Mouse (Mus musculus) regulatory T cell (primary cell): ENCODE measurements at regions not wholly inside any gene's neighbourhood (a gene's known extent, or its start where the extent isn't known, plus 50 kb on each side); places are given as distances from the start of the nearest gene placed in this dataset.
"Not testable (repeated sequence)": the region's sequence is repeated elsewhere in the genome, so short reads cannot be mapped to it uniquely, and the experiment has no call there.

Experiments used
- in situ Hi-C: fragments of 300-600 bp; cut with MboI, MseI; formaldehyde crosslinking; loops from one replicate; pipeline ENCODE4 v1.15.1; 2025; ENCODE audit warnings: high pct_unique_total_duplicates

DNA sequence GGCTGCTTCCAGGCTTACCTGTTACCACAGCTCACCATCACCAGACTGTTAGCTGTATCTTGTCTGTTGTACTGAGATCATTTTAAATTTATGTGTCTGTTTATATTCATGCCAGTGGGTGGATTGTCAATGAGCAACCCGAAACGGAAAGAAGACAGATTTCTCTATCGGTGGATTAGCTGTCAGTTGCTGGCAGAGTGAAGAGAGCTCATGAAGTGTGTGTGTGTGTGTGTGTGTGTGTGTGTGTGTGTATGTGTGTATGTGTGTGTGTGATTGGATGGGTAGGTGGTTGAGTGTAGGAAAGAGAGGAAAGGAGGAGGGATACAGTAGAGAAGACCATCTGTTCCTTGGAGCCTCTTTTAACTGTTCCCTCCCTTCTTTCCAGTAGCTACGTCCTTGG lies 223.3 kb upstream of the Gm10131 start:
- in situ Hi-C loops, result no loop called here

DNA sequence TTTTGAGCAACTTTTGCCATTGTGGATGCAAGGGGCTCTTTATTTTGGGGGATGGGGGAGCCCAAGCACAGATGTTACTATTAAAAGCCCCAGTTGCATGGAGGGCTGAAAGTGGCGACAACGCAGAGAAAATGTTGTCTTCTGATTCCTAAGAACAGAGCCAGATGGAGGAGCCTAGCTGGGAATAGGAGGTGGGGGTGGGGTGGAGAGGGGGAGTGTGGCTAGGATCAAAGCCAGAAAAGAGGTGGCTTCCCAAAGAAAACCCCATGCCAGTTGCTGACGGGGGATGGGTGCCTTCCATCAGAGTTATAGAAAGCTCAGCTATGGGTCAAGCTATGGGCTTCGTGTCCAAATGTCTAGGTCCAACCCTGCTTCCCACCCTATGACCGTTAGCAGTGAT lies 220.1 kb upstream of the Gm10131 start:
- in situ Hi-C loops, result no loop called here

GRCm38 (mm10) chr8:34326614-34326965 lies 215.1 kb upstream of the Gm10131 start:
- in situ Hi-C loops, result no loop called here

- in situ Hi-C loops, result no loop called here
Measured at GRCm38 (mm10) chr8:34325841-34326613, 214.5 kb upstream of the Gm10131 start.

GRCm38 (mm10) chr8:34320158-34320587 lies 208.6 kb upstream of the Gm10131 start:
- in situ Hi-C loops, result no loop called here

DNA sequence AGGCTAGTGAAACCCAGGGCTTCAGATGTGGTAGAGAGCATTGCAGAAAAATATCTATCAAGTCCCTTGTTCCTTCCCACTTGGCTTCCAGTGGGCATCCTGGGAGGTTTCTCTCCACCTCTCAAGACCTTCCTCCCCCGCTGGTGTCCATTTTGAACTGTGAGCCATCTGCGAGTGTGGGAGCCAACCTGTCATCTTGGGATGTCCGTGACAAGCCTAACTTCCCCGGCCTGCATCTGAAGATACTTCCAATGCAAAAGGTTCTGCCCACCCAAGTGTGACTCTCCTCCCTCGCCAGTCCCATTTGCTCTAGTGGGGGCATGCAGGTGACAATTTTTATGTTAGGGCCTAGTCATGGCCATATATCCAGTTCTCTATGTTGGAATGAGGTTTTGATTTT lies 208.2 kb upstream of the Gm10131 start:
- in situ Hi-C loops, result no loop called here

- in situ Hi-C loops, result no loop called here
Measured at GRCm38 (mm10) chr8:34315233-34315632, 203.7 kb upstream of the Gm10131 start.

GRCm38 (mm10) chr8:34305542-34306485 lies 194.3 kb upstream of the Gm10131 start:
- in situ Hi-C loops, result no loop called here

GRCm38 (mm10) chr8:34303815-34304214 lies 192.3 kb upstream of the Gm10131 start:
- in situ Hi-C loops, result no loop called here

- in situ Hi-C loops, result no loop called here
Measured at GRCm38 (mm10) chr8:34300331-34300903, 188.9 kb upstream of the Gm10131 start.

DNA sequence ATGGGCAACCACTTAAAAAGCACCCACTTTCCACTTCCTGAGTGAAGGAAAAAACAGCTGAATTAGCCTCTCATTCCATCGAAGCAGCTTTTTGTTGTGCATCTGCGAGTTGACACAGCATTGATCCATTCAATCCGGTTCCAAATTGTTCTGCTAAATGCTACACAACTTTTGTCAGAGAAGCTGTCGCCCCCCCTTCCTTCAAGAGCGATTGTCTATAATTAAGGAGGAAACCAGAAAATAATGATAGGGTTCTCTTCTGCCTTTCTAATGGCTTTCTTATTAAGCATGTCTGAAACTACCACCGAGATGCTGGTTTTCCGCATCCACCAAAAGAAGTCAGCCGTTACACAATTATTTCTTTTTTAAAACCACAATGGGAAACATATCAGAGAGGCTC lies 183.2 kb upstream of the Gm10131 start:
- in situ Hi-C loops, result no loop called here

GRCm38 (mm10) chr8:34290670-34291069 lies 179.1 kb upstream of the Gm10131 start:
- in situ Hi-C loops, result no loop called here

GRCm38 (mm10) chr8:34287801-34288200 lies 176.3 kb upstream of the Gm10131 start:
- in situ Hi-C loops, result no loop called here

DNA sequence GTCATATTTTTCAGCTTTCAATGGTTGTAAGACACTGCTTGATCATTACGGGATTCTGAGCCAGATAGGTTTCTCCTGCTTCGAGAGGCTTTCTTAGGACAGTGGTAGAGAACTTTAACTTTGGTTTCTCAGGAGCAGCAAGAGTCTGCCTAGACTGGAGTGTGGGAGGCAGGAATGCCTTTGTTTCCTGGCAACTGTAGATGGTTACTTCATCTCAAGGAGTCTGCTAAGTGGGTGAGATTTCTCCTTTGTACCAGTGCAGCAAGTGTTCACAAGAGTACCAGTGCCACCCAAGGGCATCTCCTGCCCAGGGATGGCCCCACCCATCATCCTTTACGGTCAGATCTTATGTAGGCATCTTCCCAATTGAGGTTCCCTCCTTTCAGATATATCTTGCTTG lies 173.0 kb upstream of the Gm10131 start:
- in situ Hi-C loops, result loop anchor here (5.0 kb wide), 1 partner anchor 78 kb away; no protein-coding TSS in a partner anchor

GRCm38 (mm10) chr8:34280433-34280832 lies 168.9 kb upstream of the Gm10131 start:
- in situ Hi-C loops, result loop anchor here (5.0 kb wide), 1 partner anchor 82 kb away; no protein-coding TSS in a partner anchor

DNA sequence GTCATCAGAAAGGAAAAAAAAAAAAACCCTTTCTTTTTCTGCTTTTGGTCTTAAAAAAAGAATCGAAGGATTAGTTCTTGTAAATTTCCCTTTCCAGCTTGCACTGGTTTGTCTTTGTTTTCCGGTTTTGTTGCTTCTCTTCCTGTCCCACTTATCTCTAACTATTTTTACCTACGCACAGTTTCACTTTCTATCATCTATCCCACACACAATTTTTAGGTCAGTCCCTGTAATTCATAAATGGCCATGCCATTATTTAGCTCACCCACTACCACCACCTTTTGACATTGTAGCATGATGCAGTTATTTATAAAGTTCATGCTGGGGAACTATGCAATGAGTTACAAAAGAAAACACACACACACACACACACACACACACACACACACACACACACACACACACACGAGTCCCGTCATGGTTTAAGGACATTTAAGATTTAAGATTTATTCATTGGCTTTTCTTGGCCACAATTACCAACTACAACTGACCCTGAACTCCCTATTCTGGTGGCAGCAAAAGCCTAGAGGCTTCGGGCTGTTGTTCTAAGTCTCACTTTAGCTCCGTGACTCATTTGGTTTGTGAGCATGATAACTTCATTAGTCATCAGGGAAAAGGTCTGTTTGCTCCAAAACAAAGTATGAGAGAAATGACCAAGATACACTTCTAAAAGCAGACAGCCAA lies 164.6 kb upstream of the Gm10131 start:
- in situ Hi-C loops, result no loop called here

DNA sequence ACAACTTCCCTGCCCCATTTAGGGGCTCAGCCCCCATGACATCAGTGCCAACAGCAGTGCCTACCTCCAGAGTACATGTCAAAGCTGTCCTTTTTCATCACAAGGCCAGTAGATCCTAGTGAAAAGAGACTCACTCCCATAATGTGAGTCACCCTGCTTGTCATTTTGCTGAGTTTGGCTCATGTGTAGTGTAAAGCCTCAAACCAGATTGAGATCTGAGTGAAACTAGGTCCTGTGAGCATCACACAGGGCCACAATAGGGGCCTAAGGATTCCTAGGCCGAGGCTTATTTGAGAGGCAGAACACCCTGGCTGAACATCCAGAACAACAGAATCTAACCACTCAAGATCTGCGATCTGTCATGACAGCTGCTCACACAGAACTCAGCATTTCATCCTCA lies 163.3 kb upstream of the Gm10131 start:
- in situ Hi-C loops, result not testable (repeated sequence)

- in situ Hi-C loops, result no loop called here
Measured at GRCm38 (mm10) chr8:34274171-34274570, 162.6 kb upstream of the Gm10131 start.

DNA sequence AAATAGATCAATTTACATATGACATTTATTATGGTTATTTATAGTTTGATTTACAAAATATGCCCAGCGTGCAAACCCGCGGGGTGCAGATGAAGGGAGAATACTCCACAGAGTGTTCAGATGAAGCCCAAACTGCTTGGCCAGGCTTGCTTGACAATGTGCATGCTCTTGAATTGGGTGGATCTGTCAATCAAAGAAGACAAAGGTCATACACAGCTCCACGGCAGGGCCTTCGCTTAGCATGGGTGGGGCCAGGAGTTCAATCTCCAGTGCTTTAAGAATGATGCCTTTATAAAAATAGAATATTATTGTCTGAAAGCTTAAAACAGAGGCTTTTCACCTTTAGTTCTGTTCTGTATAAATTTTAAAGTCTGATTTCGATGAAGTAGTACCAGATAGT lies 158.3 kb upstream of the Gm10131 start:
- in situ Hi-C loops, result no loop called here

- in situ Hi-C loops, result no loop called here
Measured at GRCm38 (mm10) chr8:34268806-34269520, 157.4 kb upstream of the Gm10131 start.

DNA sequence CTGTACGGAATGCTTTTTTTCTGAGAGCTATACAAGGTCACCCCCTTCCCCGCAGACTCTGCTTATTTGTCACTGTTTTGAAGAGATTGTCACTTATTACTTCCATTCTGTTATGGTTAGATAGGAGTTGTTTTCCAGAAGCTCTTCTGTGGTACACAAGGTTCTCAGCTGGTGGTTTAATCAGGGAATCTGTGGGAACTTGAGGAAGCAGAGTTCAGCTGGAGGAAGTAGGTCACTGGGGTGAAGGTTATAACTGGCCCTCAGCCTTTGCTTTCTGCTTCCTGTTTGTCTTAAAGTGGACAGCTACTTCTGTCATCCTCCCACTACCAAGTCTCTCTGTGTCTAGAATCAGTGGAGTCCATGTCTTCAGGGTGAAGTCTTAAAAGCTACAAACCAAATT lies 143.4 kb upstream of the Gm10131 start:
- in situ Hi-C loops, result no loop called here
